12 mouse cellular contexts compared by ENCODE assay signal in the genomic region with DNA sequence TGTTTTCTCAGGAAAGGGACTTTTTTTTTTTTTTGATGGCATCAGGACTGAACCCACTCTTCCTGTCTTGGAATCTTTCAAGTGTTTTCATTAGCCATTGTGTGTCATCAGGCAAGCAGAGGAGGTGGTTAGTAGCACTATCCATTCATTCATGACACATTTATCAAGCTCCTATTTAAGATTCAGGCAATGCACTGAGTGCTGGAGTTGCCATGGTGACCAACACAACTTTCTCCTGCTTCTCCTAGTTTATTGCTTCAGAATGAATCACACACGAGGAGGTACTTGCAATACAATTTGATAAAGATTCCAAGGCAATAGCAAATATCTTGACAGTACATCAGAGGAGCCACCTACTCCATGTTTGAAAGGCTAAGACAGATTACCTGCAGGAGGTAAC. TPM values are rescaled to one million over a fixed set of nuclear protein-coding genes. Genes with fewer than 3 reads are reported as not detected.
A peak's percentile ranks its signal among the peaks of the same experiment; 100 is the strongest.
DNase-seq lines count a peak whose midpoint lies in the region; ATAC-seq and TF ChIP-seq lines count a peak whose summit lies in the region.
"Had no signal": no experiment of that assay in that cellular context is flagged by ENCODE, and none has a peak within 500 bp of the region (broad histone marks: within the 10 kb centered on the region; RNA-seq: fewer than 3 reads in every experiment).

No protein-coding gene starts in this region.

- H3K9ac ChIP-seq in hindbrain, embryonic 16.5 days (ENCODE audit: low read depth, low read length) = no peak overlapping the region
- H3K9ac ChIP-seq in neural tube, embryonic 15.5 days (replicated peaks) = no peak overlapping the region
- H3K9ac ChIP-seq in intestine, postnatal 0 days (ENCODE audit: low read depth, low read length) = no peak overlapping the region

- TF ChIP-seq POLR2A in brain, embryonic 14.5 days (IDR thresholded peaks at IDR 0.05; ENCODE audit: borderline replicate concordance, extremely low read depth, insufficient read depth, insufficient read length, poor library complexity, severe bottlenecking) = no peak

- no peak overlapping the region for H3K4me2 ChIP-seq in hindbrain, embryonic 16.5 days (ENCODE audit: low read length)
- H3K4me2 ChIP-seq in neural tube, embryonic 15.5 days = no peak overlapping the region
- no peak overlapping the region for H3K4me2 ChIP-seq in intestine, postnatal 0 days (replicated peaks; ENCODE audit: low read depth)

- TF ChIP-seq CTCF in brain, embryonic 14.5 days (IDR thresholded peaks at IDR 0.05; ENCODE audit: borderline replicate concordance, extremely low read depth, insufficient read depth, insufficient read length) = no peak
- TF ChIP-seq CTCF in intestine, postnatal 0 days (IDR thresholded peaks at IDR 0.05; ENCODE audit: low read depth) = no peak

- ATAC-seq in hindbrain, embryonic 16.5 days = peak; percentile 82
- peak; percentile 77; the same call in 1 of the 2 replicates for ATAC-seq in neural tube, embryonic 15.5 days (ENCODE audit: low FRiP score)
- ATAC-seq in CD4-positive, CD25-positive, alpha-beta regulatory T cell, adult 4 months = no peak
- ATAC-seq in intestine, postnatal 0 days = no peak

- DNase-seq in layer of hippocampus, adult 8-10 months (ENCODE audit: low spot score in 2 of 2) = peak; percentile 46 to 62
- no peak for DNase-seq in layer of hippocampus, postnatal 25 days (ENCODE audit: extremely low spot score in 1 of 2, low spot score in 1 of 2)
- DNase-seq in brain, embryonic 14.5 days (ENCODE audit: low read depth) = peak; percentile 81
- no peak for DNase-seq in gastrocnemius, adult 8-10 months (ENCODE audit: low spot score in 2 of 2)
- DNase-seq: heart, postnatal 36 days; lung, adult 18-20 months had no signal

- no peaks in the 10 kb centered on the region for H3K9me3 ChIP-seq in hindbrain, embryonic 16.5 days (ENCODE audit: control insufficient read depth, low read length)
- H3K9me3 ChIP-seq in neural tube, embryonic 15.5 days (replicated peaks) = no peaks in the 10 kb centered on the region
- no peaks in the 10 kb centered on the region for H3K9me3 ChIP-seq in intestine, postnatal 0 days (ENCODE audit: control insufficient read depth)

- no peaks in the 10 kb centered on the region for H3K36me3 ChIP-seq in hindbrain, embryonic 16.5 days (ENCODE audit: control insufficient read depth, insufficient read depth, low read length)
- H3K36me3 ChIP-seq in neural tube, embryonic 15.5 days = no peaks in the 10 kb centered on the region
- H3K36me3 ChIP-seq in intestine, postnatal 0 days (ENCODE audit: control insufficient read depth, insufficient read depth) = no peaks in the 10 kb centered on the region

- H3K4me3 ChIP-seq in hindbrain, embryonic 16.5 days (ENCODE audit: low read length) = no peak overlapping the region
- H3K4me3 ChIP-seq in neural tube, embryonic 15.5 days (replicated peaks) = no peak overlapping the region
- no peak overlapping the region for H3K4me3 ChIP-seq in intestine, postnatal 0 days (ENCODE audit: low read depth, low read length)

- peak overlapping the region; percentile 41; the same call in 1 of the 2 replicates for H3K27ac ChIP-seq in hindbrain, embryonic 16.5 days (ENCODE audit: low read depth, low read length)
- peak overlapping the region; percentile 41; the same call in 1 of the 2 replicates for H3K27ac ChIP-seq in neural tube, embryonic 15.5 days (replicated peaks)
- H3K27ac ChIP-seq in intestine, postnatal 0 days (ENCODE audit: low read depth, low read length) = no peak overlapping the region

- WGBS in hindbrain, embryonic 16.5 days = 13% methylated on average over 1 of the region's 1 CpGs
- 8% methylated on average over 1 of the region's 1 CpGs for WGBS in neural tube, embryonic 15.5 days
- WGBS in intestine, postnatal 0 days = 16% methylated on average over 1 of the region's 1 CpGs

- peaks cover 4% of the 10 kb centered on the region; the same call in 1 of the 2 replicates for H3K4me1 ChIP-seq in hindbrain, embryonic 16.5 days (ENCODE audit: control insufficient read depth, insufficient read depth, low read depth, low read length)
- peaks cover 10% of the 10 kb centered on the region; the same call in 1 of the 2 replicates for H3K4me1 ChIP-seq in neural tube, embryonic 15.5 days
- no peaks in the 10 kb centered on the region for H3K4me1 ChIP-seq in intestine, postnatal 0 days (replicated peaks; ENCODE audit: control insufficient read depth, insufficient read depth, low read length)

- no peaks in the 10 kb centered on the region for H3K27me3 ChIP-seq in hindbrain, embryonic 16.5 days (replicated peaks; ENCODE audit: control insufficient read depth, insufficient read depth, low read length)
- H3K27me3 ChIP-seq in neural tube, embryonic 15.5 days (replicated peaks) = no peaks in the 10 kb centered on the region
- H3K27me3 ChIP-seq in intestine, postnatal 0 days (replicated peaks; ENCODE audit: control insufficient read depth, insufficient read depth, low read length) = no peaks in the 10 kb centered on the region

RNA-seq across cellular contexts. Expression of a gene that starts 8.0 kb away (rescaled TPM):
- total RNA-seq in layer of hippocampus, adult 8-10 months (2022) = not detected
- total RNA-seq in layer of hippocampus, postnatal 25 days (2021) = not detected
- not detected in 2 replicates for polyA plus RNA-seq in brain, embryonic 14.5 days (2012; rRNA removed)
- polyA plus RNA-seq in hindbrain, embryonic 16.5 days (2015; fragmentation: Nextera tagmentation; extraction: Ambion mirVana) = not detected in 2 replicates
- polyA plus RNA-seq in neural tube, embryonic 15.5 days (2015; fragmentation: Nextera tagmentation; extraction: Ambion mirVana) = not detected in 2 replicates
- not detected for polyA plus RNA-seq in CD4-positive, CD25-positive, alpha-beta regulatory T cell, adult 4 months (2017; shearing (Covaris generic))
- total RNA-seq in gastrocnemius, adult 8-10 months (2022) = under 1 TPM in 1 of 4 experiments, not detected in 3; 0.11 TPM
- not detected in 2 replicates for polyA plus RNA-seq in intestine, postnatal 0 days (2015; fragmentation: Nextera tagmentation; extraction: Ambion mirVana)
- total RNA-seq: adrenal gland, postnatal 36 days; heart, postnatal 36 days; layer of hippocampus, postnatal 14 days had no signal

RNA-seq across cellular contexts. Expression of a gene that starts 37.1 kb away (rescaled TPM):
- total RNA-seq in layer of hippocampus, adult 8-10 months (2022) = under 1 TPM; 0.13 to 0.89 (median 0.24) TPM
- total RNA-seq in layer of hippocampus, postnatal 25 days (2021) = not detected
- not detected in 2 replicates for polyA plus RNA-seq in brain, embryonic 14.5 days (2012; rRNA removed)
- polyA plus RNA-seq in hindbrain, embryonic 16.5 days (2015; fragmentation: Nextera tagmentation; extraction: Ambion mirVana) = 0.14 TPM in 1 of 2 replicates, not detected in the other
- 0.15 TPM in 1 of 2 replicates, not detected in the other for polyA plus RNA-seq in neural tube, embryonic 15.5 days (2015; fragmentation: Nextera tagmentation; extraction: Ambion mirVana)
- polyA plus RNA-seq in CD4-positive, CD25-positive, alpha-beta regulatory T cell, adult 4 months (2017; shearing (Covaris generic)) = not detected
- under 1 TPM in 1 of 4 experiments, not detected in 3; 0.27 TPM for total RNA-seq in gastrocnemius, adult 8-10 months (2022)
- 0.10 TPM in 1 of 2 replicates, not detected in the other for polyA plus RNA-seq in intestine, postnatal 0 days (2015; fragmentation: Nextera tagmentation; extraction: Ambion mirVana)
- total RNA-seq: heart, postnatal 36 days; layer of hippocampus, postnatal 14 days had no signal

RNA-seq across cellular contexts. Expression of a gene that starts 43.7 kb away (rescaled TPM):
- total RNA-seq in layer of hippocampus, adult 8-10 months (2022) = under 1 TPM in 1 of 4 experiments, not detected in 3; 0.22 TPM
- not detected for total RNA-seq in layer of hippocampus, postnatal 25 days (2021)
- 0.08 TPM in 1 of 2 replicates, not detected in the other for polyA plus RNA-seq in brain, embryonic 14.5 days (2012; rRNA removed)
- polyA plus RNA-seq in hindbrain, embryonic 16.5 days (2015; fragmentation: Nextera tagmentation; extraction: Ambion mirVana) = not detected in 2 replicates
- not detected in 2 replicates for polyA plus RNA-seq in neural tube, embryonic 15.5 days (2015; fragmentation: Nextera tagmentation; extraction: Ambion mirVana)
- not detected for polyA plus RNA-seq in CD4-positive, CD25-positive, alpha-beta regulatory T cell, adult 4 months (2017; shearing (Covaris generic))
- not detected for total RNA-seq in gastrocnemius, adult 8-10 months (2022)
- polyA plus RNA-seq in intestine, postnatal 0 days (2015; fragmentation: Nextera tagmentation; extraction: Ambion mirVana) = not detected in 2 replicates
- total RNA-seq: adrenal gland, postnatal 36 days; heart, postnatal 36 days; layer of hippocampus, postnatal 14 days had no signal

Comparison
In these comparisons a context has a peak if more than half of its experiments do, and no peak if none do; other contexts are left out.
1. DNase-seq: peak in layer of hippocampus, adult 8-10 months (2 of 2) and brain, embryonic 14.5 days (single experiment); none in layer of hippocampus, postnatal 25 days (0 of 2) and gastrocnemius, adult 8-10 months (0 of 2).
2. ATAC-seq: peak in hindbrain, embryonic 16.5 days (single experiment) and neural tube, embryonic 15.5 days (single experiment); none in CD4-positive, CD25-positive, alpha-beta regulatory T cell, adult 4 months (single experiment) and intestine, postnatal 0 days (single experiment).